Mouse (Mus musculus) neural tube, embryonic 11.5 days (tissue): ENCODE results near the gene Cyld. TPM values are rescaled to one million over a fixed set of nuclear protein-coding genes. Genes with fewer than 3 reads are reported as not detected.

Experiments
- ATAC-seq: fragments of 200-750 bp; cut with Nextera tagmentation; 2 replicates; pipeline ENCODE4 v1.8.0; 2017; ENCODE audit warnings: moderate number of reproducible peaks, mild to moderate bottlenecking, moderate TSS enrichment, moderate library complexity; ENCODE audit not compliant: insufficient read depth, low FRiP score, low TSS enrichment
- DNase-seq: peaks from one replicate; pipeline ENCODE4 v3.0.0-alpha.2; 2015; ENCODE audit warnings: low spot score
- H3K27ac ChIP-seq: fragments of 300-500 bp; sonication (generic); 2 replicates; pipeline ENCODE4 v1.5.1; 2014; ENCODE audit warnings: low read depth, mild to moderate bottlenecking, low read length
- H3K27me3 ChIP-seq: fragments of 300-500 bp; sonication (generic); 2 replicates; pipeline ENCODE4 v1.6.1; 2014; ENCODE audit warnings: mild to moderate bottlenecking, low read length, mixed read lengths; ENCODE audit not compliant: control insufficient read depth, insufficient read depth
- H3K36me3 ChIP-seq: fragments of 300-500 bp; sonication (generic); 2 replicates; pipeline ENCODE4 v1.6.1; 2014; ENCODE audit warnings: mild to moderate bottlenecking, low read length, moderate library complexity, mixed read lengths; ENCODE audit not compliant: control insufficient read depth, insufficient read depth
- H3K4me1 ChIP-seq: fragments of 300-500 bp; sonication (generic); 2 replicates; pipeline ENCODE4 v1.6.1; 2014; ENCODE audit warnings: low read length, mixed read lengths; ENCODE audit not compliant: control insufficient read depth, insufficient read depth
- H3K4me2 ChIP-seq: fragments of 300-500 bp; sonication (generic); 2 replicates; pipeline ENCODE4 v1.6.1; 2014; ENCODE audit warnings: low read depth, mild to moderate bottlenecking, moderate library complexity
- H3K4me3 ChIP-seq: fragments of 300-500 bp; sonication (generic); 2 replicates; pipeline ENCODE4 v1.5.1; 2014; ENCODE audit warnings: low read depth, low read length
- H3K9ac ChIP-seq: fragments of 300-500 bp; sonication (generic); 2 replicates; pipeline ENCODE4 v1.6.1; 2014; ENCODE audit warnings: mild to moderate bottlenecking, low read length
- H3K9me3 ChIP-seq: fragments of 300-500 bp; sonication (generic); 2 replicates; pipeline ENCODE4 v1.6.1; 2016; ENCODE audit warnings: low read length; ENCODE audit not compliant: control insufficient read depth
- WGBS: fragments of 180-500 bp; shearing (Covaris S2); extraction: QIAGEN DNeasy Blood & Tissue Kit; methylation state at CpG from one replicate; pipeline ENCODE4 v1.1.7; 2014; 5-methylcytosine and 5-hydroxymethylcytosine counted together
- polyA plus RNA-seq: library from polyadenylated mRNA; unstranded; fragments of >200 nt; fragmentation: Nextera tagmentation; extraction: Ambion mirVana; gene quantifications from 2 replicates; pipeline ENCODE4 v1.2.1, GENCODE M21; 2014

The Cyld gene
- polyA plus RNA-seq, 1 experiment from 2014 or later, result 15.7 TPM

- 65% methylated on average over 4 of the region's 4 CpGs for WGBS
- no peak overlapping the region for H3K4me2 ChIP-seq
- H3K27me3 ChIP-seq, result no peaks in the 10 kb centered on the region
- H3K4me3 ChIP-seq, result no peak overlapping the region
- H3K27ac ChIP-seq, result no peak overlapping the region
- no peaks in the 10 kb centered on the region for H3K9me3 ChIP-seq
- no peaks in the 10 kb centered on the region for H3K36me3 ChIP-seq
- ATAC-seq (no peak), DNase-seq (no peak)
- 0 out of 2 replicates have a peak, but pooled peaks cover 5% of the 10 kb centered on the region for H3K4me1 ChIP-seq
- no peak overlapping the region for H3K9ac ChIP-seq
These were observed 3.5 kb upstream of the Cyld start for GRCm38 (mm10) chr8:88693376-88693775.

- DNase-seq (no peak), ATAC-seq (no peak)
- no peak overlapping the region for H3K27ac ChIP-seq
- no peak overlapping the region for H3K9ac ChIP-seq
- H3K4me2 ChIP-seq, result no peak overlapping the region
- no peaks in the 10 kb centered on the region for H3K36me3 ChIP-seq
- no peak overlapping the region for H3K4me3 ChIP-seq
- 74% methylated on average over 7 of the region's 7 CpGs for WGBS
- H3K9me3 ChIP-seq, result no peaks in the 10 kb centered on the region
- 0 out of 2 replicates have a peak, but pooled peaks cover 5% of the 10 kb centered on the region for H3K4me1 ChIP-seq
- H3K27me3 ChIP-seq, result no peaks in the 10 kb centered on the region
These were observed 2.5 kb upstream of the Cyld start for GRCm38 (mm10) chr8:88694291-88694690.

- no peaks in the 10 kb centered on the region for H3K9me3 ChIP-seq
These were observed 600 bp upstream of the Cyld start for GRCm38 (mm10) chr8:88696228-88696627.

GRCm38 (mm10) chr8:88697642-88698031 is 809 bp downstream of the Cyld start:
- H3K36me3 ChIP-seq, result no peaks in the 10 kb centered on the region
- peak overlapping the region; percentile 65 for H3K9ac ChIP-seq
- no peak overlapping the region for H3K27ac ChIP-seq
- peak overlapping the region; percentile 77 for H3K4me2 ChIP-seq
- H3K4me3 ChIP-seq, result peak overlapping the region; percentile 68
- 23% methylated on average over 4 of the region's 4 CpGs for WGBS
- no peaks in the 10 kb centered on the region for H3K9me3 ChIP-seq
- 0 out of 2 replicates have a peak, but pooled peaks cover 5% of the 10 kb centered on the region for H3K4me1 ChIP-seq
- ATAC-seq, result no peak
- H3K27me3 ChIP-seq, result no peaks in the 10 kb centered on the region
- no peak for DNase-seq

More at GRCm38 (mm10) chr8:88696228-88696627, 600 bp upstream of the Cyld start:
- H3K4me2 ChIP-seq, result peak overlapping the region; percentile 34
- no peak overlapping the region for H3K9ac ChIP-seq
- ATAC-seq (no peak), DNase-seq (no peak)
- peak overlapping the region; percentile 24 for H3K4me3 ChIP-seq
- H3K36me3 ChIP-seq, result no peaks in the 10 kb centered on the region
- 0 out of 2 replicates have a peak, but pooled peaks cover 5% of the 10 kb centered on the region for H3K4me1 ChIP-seq
- 28% methylated on average over 7 of the region's 7 CpGs for WGBS
- no peak overlapping the region for H3K27ac ChIP-seq
- H3K27me3 ChIP-seq, result no peaks in the 10 kb centered on the region

GRCm38 (mm10) chr8:88698048-88698447 is 1.2 kb downstream of the Cyld start:
- H3K4me1 ChIP-seq, result 0 out of 2 replicates have a peak, but pooled peaks cover 5% of the 10 kb centered on the region
- ATAC-seq, result no peak
- DNase-seq, result no peak
- H3K9me3 ChIP-seq, result no peaks in the 10 kb centered on the region
- peak overlapping the region; percentile 77 for H3K4me2 ChIP-seq
- no peak overlapping the region for H3K9ac ChIP-seq
- H3K27me3 ChIP-seq, result no peaks in the 10 kb centered on the region
- H3K27ac ChIP-seq, result no peak overlapping the region
- H3K4me3 ChIP-seq, result peak overlapping the region; percentile 68; the same call in 1 of the 2 replicates
- H3K36me3 ChIP-seq, result no peaks in the 10 kb centered on the region
- 46% methylated on average over 2 of the region's 2 CpGs for WGBS

GRCm38 (mm10) chr8:88701611-88702010 is 4.8 kb downstream of the Cyld start:
- no peak overlapping the region for H3K27ac ChIP-seq
- H3K27me3 ChIP-seq, result no peaks in the 10 kb centered on the region
- H3K4me1 ChIP-seq, result 0 out of 2 replicates have a peak, but pooled peaks cover 5% of the 10 kb centered on the region
- H3K9me3 ChIP-seq, result no peaks in the 10 kb centered on the region
- H3K4me2 ChIP-seq, result no peak overlapping the region
- no peak overlapping the region for H3K4me3 ChIP-seq
- DNase-seq (no peak), ATAC-seq (no peak)
- H3K36me3 ChIP-seq, result no peaks in the 10 kb centered on the region
- H3K9ac ChIP-seq, result no peak overlapping the region
- WGBS, result 31% methylated on average over 2 of the region's 2 CpGs

GRCm38 (mm10) chr8:88702816-88703215 is 6.0 kb downstream of the Cyld start:
- Histone ChIP-seq H3K27me3 (no peaks in the 10 kb centered on the region), H3K27ac (no peak overlapping the region), H3K4me2 (no peak overlapping the region), H3K4me3 (no peak overlapping the region), H3K36me3 (no peaks in the 10 kb centered on the region), H3K9ac (no peak overlapping the region), H3K9me3 (no peaks in the 10 kb centered on the region), H3K4me1 (0 out of 2 replicates have a peak, but pooled peaks cover 3% of the 10 kb centered on the region)
- DNase-seq (no peak), ATAC-seq (no peak)
- WGBS, result 89% methylated on average over 3 of the region's 3 CpGs

GRCm38 (mm10) chr8:88723256-88723963 is 26.6 kb downstream of the Cyld start:
- Histone ChIP-seq H3K27ac (no peak overlapping the region), H3K9me3 (no peaks in the 10 kb centered on the region), H3K9ac (no peak overlapping the region), H3K27me3 (no peaks in the 10 kb centered on the region), H3K4me1 (no peaks in the 10 kb centered on the region), H3K36me3 (no peaks in the 10 kb centered on the region), H3K4me2 (no peak overlapping the region), H3K4me3 (no peak overlapping the region)
- DNase-seq (no peak), ATAC-seq (no peak)
- WGBS, result 96% methylated on average over 2 of the region's 2 CpGs
